Mouse (Mus musculus) liver, adult 2 months (tissue): ENCODE results near the gene Car12.
"Not testable (repeated sequence)": the region's sequence is repeated elsewhere in the genome, so short reads cannot be mapped to it uniquely, and the experiment has no call there.

Source experiments
- CTCF ChIP-seq: fragments of 200-500 bp; IDR thresholded peaks from 2 replicates; pipeline ENCODE4 v1.5.1; 2011; ENCODE audit warnings: low read depth, low read length, control low read depth
- POLR2A ChIP-seq: fragments of 200-500 bp; IDR thresholded peaks from 2 replicates; pipeline ENCODE4 v1.6.1; 2011; ENCODE audit warnings: low read length, control low read depth; ENCODE audit not compliant: insufficient read depth; ENCODE audit errors: extremely low read depth

GRCm38 (mm10) chr9:66805951-66806350, 92.5 kb downstream of the Car12 start:
- not testable (repeated sequence) for TF ChIP-seq CTCF, POLR2A
